Comparison of ENCODE assay signal across 15 mouse cellular contexts in the genomic region with DNA sequence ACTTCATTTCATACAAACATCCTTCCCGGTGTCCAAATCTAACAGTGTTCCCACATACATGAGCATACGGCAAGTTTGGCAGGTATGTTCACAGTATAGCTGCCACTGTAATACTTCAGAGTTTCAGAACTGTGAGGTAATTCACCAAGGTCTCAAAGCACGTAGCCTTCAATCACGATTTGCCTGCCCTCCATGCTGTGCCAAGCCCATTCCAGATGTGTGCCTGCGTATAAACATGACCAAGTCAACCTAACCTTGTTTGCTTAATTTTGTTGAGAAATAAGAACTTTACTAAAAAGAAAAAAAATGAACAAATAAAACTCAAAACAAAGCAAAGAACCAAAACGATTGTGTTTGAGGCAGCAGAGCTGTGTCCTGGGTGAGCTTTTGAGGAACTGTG.
"Had no signal": no experiment of that assay in that cellular context is flagged by ENCODE, and none has a peak within 500 bp of the region (broad histone marks: within the 10 kb centered on the region; RNA-seq: fewer than 3 reads in every experiment).

No protein-coding gene starts in this region.

- H3K36me3 ChIP-seq: neural tube, embryonic 15.5 days had no signal

- H3K9me3 ChIP-seq: neural tube, embryonic 15.5 days; stomach, embryonic 15.5 days had no signal

- H3K27me3 ChIP-seq: neural tube, embryonic 15.5 days; stomach, embryonic 15.5 days had no signal

- H3K27ac ChIP-seq: neural tube, embryonic 15.5 days; stomach, embryonic 15.5 days; stomach, postnatal 0 days had no signal

- H3K4me2 ChIP-seq: neural tube, embryonic 15.5 days; stomach, embryonic 15.5 days had no signal

- H3K4me3 ChIP-seq: neural tube, embryonic 15.5 days; stomach, embryonic 15.5 days had no signal

- H3K9ac ChIP-seq: neural tube, embryonic 15.5 days; stomach, embryonic 15.5 days had no signal

- DNase-seq: retina, postnatal 1 day; right cerebral cortex, adult 18-20 months; right cerebral cortex, postnatal 14 days; right cerebral cortex, postnatal 25 days; right cerebral cortex, postnatal 4 days; spleen, adult 18-20 months; thymus, adult 18-20 months; thymus, adult 2 months; thymus, postnatal 14 days; thymus, postnatal 25 days; thymus, postnatal 36 days; thymus, postnatal 4 days had no signal

- H3K4me1 ChIP-seq: neural tube, embryonic 15.5 days; stomach, embryonic 15.5 days had no signal
